Mouse (Mus musculus) limb, embryonic 12.5 days (tissue): ENCODE measurements around the gene Cacna1g. TPM values are rescaled to one million over a fixed set of nuclear protein-coding genes. Genes with fewer than 3 reads are reported as not detected.

Source experiments
- ATAC-seq: fragments of 200-750 bp; cut with Nextera tagmentation; 2 replicates; pipeline ENCODE4 v1.8.0; 2017; ENCODE audit warnings: low read depth, moderate TSS enrichment; ENCODE audit not compliant: insufficient number of reproducible peaks, insufficient read depth, low FRiP score, low TSS enrichment
- H3K27ac ChIP-seq: fragments of 300-500 bp; sonication (generic); 2 replicates; pipeline ENCODE4 v1.5.1; 2016; ENCODE audit warnings: mild to moderate bottlenecking, moderate library complexity
- H3K27me3 ChIP-seq: fragments of 300-500 bp; sonication (generic); 2 replicates; pipeline ENCODE4 v1.6.1; 2016; ENCODE audit warnings: mild to moderate bottlenecking, moderate library complexity
- H3K36me3 ChIP-seq: fragments of 300-500 bp; sonication (generic); 2 replicates; pipeline ENCODE4 v1.6.1; 2016; ENCODE audit warnings: mild to moderate bottlenecking, moderate library complexity
- H3K4me1 ChIP-seq: fragments of 300-500 bp; sonication (generic); replicated peaks from 2 replicates; pipeline ENCODE4 v1.6.1; 2016
- H3K4me2 ChIP-seq: fragments of 300-500 bp; sonication (generic); 2 replicates; pipeline ENCODE4 v1.6.1; 2016; ENCODE audit warnings: mild to moderate bottlenecking, moderate library complexity
- H3K4me3 ChIP-seq: fragments of 300-500 bp; sonication (generic); replicated peaks from 2 replicates; pipeline ENCODE4 v1.5.1; 2016; ENCODE audit warnings: mild to moderate bottlenecking
- H3K9ac ChIP-seq: fragments of 300-500 bp; sonication (generic); replicated peaks from 2 replicates; pipeline ENCODE4 v1.6.1; 2016; ENCODE audit warnings: mild to moderate bottlenecking, moderate library complexity
- H3K9me3 ChIP-seq: fragments of 300-500 bp; sonication (generic); 2 replicates; pipeline ENCODE4 v1.6.1; 2016; ENCODE audit warnings: mild to moderate bottlenecking, moderate library complexity
- WGBS: fragments of 180-500 bp; shearing (Covaris S2); methylation state at CpG from one replicate; pipeline ENCODE4 v1.1.7; 2016; 5-methylcytosine and 5-hydroxymethylcytosine counted together
- polyA plus RNA-seq: library from polyadenylated mRNA; unstranded; fragments of >200 nt; fragmentation: Nextera tagmentation; extraction: Ambion mirVana; gene quantifications from 2 replicates; pipeline ENCODE4 v1.2.1, GENCODE M21; 2016

Gene Cacna1g
- polyA plus RNA-seq, 1 experiment from 2014 or later = 25.5 TPM

DNA sequence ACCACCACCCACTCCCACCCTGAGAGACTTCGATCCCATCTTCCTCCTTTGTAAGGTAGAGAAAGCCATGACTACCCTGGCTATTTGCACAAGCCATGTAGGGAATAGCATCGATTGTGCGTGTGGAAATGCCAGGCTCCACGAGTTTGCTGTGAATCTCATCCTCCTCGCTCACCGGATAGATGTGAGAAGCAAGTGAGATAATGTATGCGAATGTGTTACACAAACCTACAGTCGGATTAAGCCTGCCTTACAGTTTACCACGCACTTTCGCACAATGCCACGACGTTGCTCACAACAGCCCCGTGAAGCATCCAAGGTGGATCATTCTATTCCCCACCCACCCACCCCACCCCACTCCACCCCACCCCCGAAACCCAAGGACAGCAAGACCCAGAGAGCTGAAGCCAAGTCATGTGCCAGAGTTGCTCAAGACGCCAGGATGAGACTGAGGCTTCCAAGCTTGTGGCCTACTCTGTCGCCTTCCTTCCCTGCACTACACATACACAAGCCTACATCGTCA is 7.6 kb downstream of the Cacna1g start:
- Histone ChIP-seq H3K4me2 (no peak overlapping the region), H3K4me3 (no peak overlapping the region), H3K27me3 (no peaks in the 10 kb centered on the region), H3K9me3 (no peaks in the 10 kb centered on the region), H3K36me3 (peaks cover 60% of the 10 kb centered on the region), H3K9ac (no peak overlapping the region), H3K4me1 (peaks cover 63% of the 10 kb centered on the region), H3K27ac (0 out of 2 replicates have a peak overlapping the region, but pooled peaks have one; percentile 35)
- no peak for ATAC-seq
- 90% methylated on average over 17 of the region's 17 CpGs for WGBS

DNA sequence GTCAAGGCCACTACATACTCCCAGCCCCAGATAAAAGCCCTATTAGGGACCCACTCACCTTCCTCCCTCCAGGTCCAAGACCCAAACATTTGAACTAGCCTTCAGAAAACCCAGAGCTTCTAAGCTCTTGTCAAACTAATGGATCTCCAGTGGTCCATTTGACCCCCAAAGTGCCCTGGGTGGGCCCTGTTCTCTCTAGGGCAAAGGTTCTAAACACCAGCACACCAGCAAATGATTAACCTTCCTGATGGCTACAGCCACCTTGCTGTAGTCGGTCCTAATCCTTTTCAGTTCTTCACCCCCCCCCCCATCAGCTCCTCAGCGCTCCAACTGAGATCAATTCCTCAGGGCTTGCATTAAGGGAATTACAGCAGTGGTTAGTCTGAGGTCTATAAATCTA is 9.8 kb downstream of the Cacna1g start:
- no peaks in the 10 kb centered on the region for H3K9me3 ChIP-seq
- H3K4me2 ChIP-seq = no peak overlapping the region
- no peak overlapping the region for H3K4me3 ChIP-seq
- peaks cover 41% of the 10 kb centered on the region for H3K4me1 ChIP-seq
- no peaks in the 10 kb centered on the region for H3K27me3 ChIP-seq
- peaks cover 82% of the 10 kb centered on the region for H3K36me3 ChIP-seq
- no peak overlapping the region for H3K27ac ChIP-seq
- 7% methylated on average over 2 of the region's 2 CpGs for WGBS
- no peak for ATAC-seq
- no peak overlapping the region for H3K9ac ChIP-seq

- H3K36me3 ChIP-seq = peaks cover 98% of the 10 kb centered on the region
Measured at GRCm38 (mm10) chr11:94461856-94462255, 12.1 kb downstream of the Cacna1g start.

DNA sequence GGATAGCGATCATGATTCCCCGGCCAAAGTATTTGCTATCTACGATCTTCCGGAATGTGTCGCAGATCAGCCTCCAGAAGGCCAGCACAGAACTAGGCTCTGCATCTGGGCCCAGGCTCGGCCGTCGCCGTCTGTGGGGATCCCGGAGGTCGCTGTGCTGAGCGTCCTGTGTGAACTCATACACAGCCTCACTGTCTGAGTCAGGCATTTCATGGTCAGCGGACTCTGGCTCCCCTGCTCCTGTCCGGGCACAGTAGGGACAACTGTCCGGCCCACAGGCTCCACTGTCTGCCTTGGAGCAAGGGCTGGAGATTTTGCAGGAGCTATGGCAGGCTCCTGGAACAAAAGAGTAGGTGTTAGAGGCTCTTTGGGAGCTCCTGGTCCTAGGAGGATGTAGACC is 17.0 kb downstream of the Cacna1g start:
- no peak for ATAC-seq

More at GRCm38 (mm10) chr11:94461856-94462255, 12.1 kb downstream of the Cacna1g start:
- no peak for ATAC-seq
- H3K4me2 ChIP-seq = no peak overlapping the region
- WGBS = 93% methylated on average over 11 of the region's 11 CpGs
- no peak overlapping the region for H3K4me3 ChIP-seq
- H3K27ac ChIP-seq = no peak overlapping the region
- H3K9me3 ChIP-seq = no peaks in the 10 kb centered on the region
- no peaks in the 10 kb centered on the region for H3K27me3 ChIP-seq
- peaks cover 21% of the 10 kb centered on the region for H3K4me1 ChIP-seq
- no peak overlapping the region for H3K9ac ChIP-seq

GRCm38 (mm10) chr11:94456347-94456746 is 17.7 kb downstream of the Cacna1g start:
- Histone ChIP-seq H3K9me3 (no peaks in the 10 kb centered on the region), H3K27me3 (no peaks in the 10 kb centered on the region), H3K4me2 (no peak overlapping the region), H3K4me3 (no peak overlapping the region), H3K9ac (no peak overlapping the region), H3K27ac (no peak overlapping the region), H3K4me1 (peaks cover 4% of the 10 kb centered on the region; the same call in 1 of the 2 replicates), H3K36me3 (peaks cover 94% of the 10 kb centered on the region)
- 80% methylated on average over 3 of the region's 3 CpGs for WGBS
- ATAC-seq = no peak

More for the DNA sequence above, 17.0 kb downstream of the Cacna1g start:
- H3K4me2 ChIP-seq = no peak overlapping the region
- peaks cover 94% of the 10 kb centered on the region for H3K36me3 ChIP-seq
- WGBS = 85% methylated on average over 15 of the region's 15 CpGs
- no peaks in the 10 kb centered on the region for H3K27me3 ChIP-seq
- H3K27ac ChIP-seq = no peak overlapping the region
- H3K9me3 ChIP-seq = no peaks in the 10 kb centered on the region
- H3K4me1 ChIP-seq = no peaks in the 10 kb centered on the region; the same call in 1 of the 2 replicates
- H3K4me3 ChIP-seq = no peak overlapping the region
- no peak overlapping the region for H3K9ac ChIP-seq

- no peak overlapping the region for H3K4me3 ChIP-seq
- peaks cover 94% of the 10 kb centered on the region for H3K36me3 ChIP-seq
- H3K4me1 ChIP-seq = peaks cover 9% of the 10 kb centered on the region; the same call in 1 of the 2 replicates
- H3K9me3 ChIP-seq = no peaks in the 10 kb centered on the region
- no peaks in the 10 kb centered on the region for H3K27me3 ChIP-seq
- no peak overlapping the region for H3K27ac ChIP-seq
- no peak overlapping the region for H3K4me2 ChIP-seq
- no peak for ATAC-seq
- 77% methylated on average over 10 of the region's 10 CpGs for WGBS
- H3K9ac ChIP-seq = no peak overlapping the region
Measured at GRCm38 (mm10) chr11:94455161-94455820, 18.7 kb downstream of the Cacna1g start.

- H3K4me3 ChIP-seq = no peak overlapping the region
- no peak overlapping the region for H3K27ac ChIP-seq
- H3K4me1 ChIP-seq = peaks cover 9% of the 10 kb centered on the region; the same call in 1 of the 2 replicates
- no peaks in the 10 kb centered on the region for H3K9me3 ChIP-seq
- H3K4me2 ChIP-seq = no peak overlapping the region
- H3K27me3 ChIP-seq = no peaks in the 10 kb centered on the region
- ATAC-seq = no peak
- WGBS = 68% methylated on average over 5 of the region's 5 CpGs
- H3K36me3 ChIP-seq = peaks cover 94% of the 10 kb centered on the region
- no peak overlapping the region for H3K9ac ChIP-seq
Measured at GRCm38 (mm10) chr11:94454756-94455155, 19.2 kb downstream of the Cacna1g start.

- Histone ChIP-seq H3K36me3 (peaks cover 86% of the 10 kb centered on the region), H3K9me3 (no peaks in the 10 kb centered on the region), H3K9ac (no peak overlapping the region), H3K27ac (no peak overlapping the region), H3K4me3 (no peak overlapping the region), H3K27me3 (no peaks in the 10 kb centered on the region), H3K4me2 (no peak overlapping the region), H3K4me1 (peaks cover 9% of the 10 kb centered on the region; the same call in 1 of the 2 replicates)
- ATAC-seq = no peak
- 54% methylated on average over 12 of the region's 12 CpGs for WGBS
Measured at GRCm38 (mm10) chr11:94451091-94451773, 22.8 kb downstream of the Cacna1g start.

GRCm38 (mm10) chr11:94449886-94450285 is 24.1 kb downstream of the Cacna1g start:
- WGBS = 73% methylated on average over 5 of the region's 5 CpGs
- Histone ChIP-seq H3K4me1 (peaks cover 20% of the 10 kb centered on the region), H3K9me3 (no peaks in the 10 kb centered on the region), H3K27ac (no peak overlapping the region), H3K36me3 (peaks cover 85% of the 10 kb centered on the region), H3K27me3 (no peaks in the 10 kb centered on the region), H3K4me2 (no peak overlapping the region), H3K4me3 (no peak overlapping the region), H3K9ac (no peak overlapping the region)
- no peak for ATAC-seq

DNA sequence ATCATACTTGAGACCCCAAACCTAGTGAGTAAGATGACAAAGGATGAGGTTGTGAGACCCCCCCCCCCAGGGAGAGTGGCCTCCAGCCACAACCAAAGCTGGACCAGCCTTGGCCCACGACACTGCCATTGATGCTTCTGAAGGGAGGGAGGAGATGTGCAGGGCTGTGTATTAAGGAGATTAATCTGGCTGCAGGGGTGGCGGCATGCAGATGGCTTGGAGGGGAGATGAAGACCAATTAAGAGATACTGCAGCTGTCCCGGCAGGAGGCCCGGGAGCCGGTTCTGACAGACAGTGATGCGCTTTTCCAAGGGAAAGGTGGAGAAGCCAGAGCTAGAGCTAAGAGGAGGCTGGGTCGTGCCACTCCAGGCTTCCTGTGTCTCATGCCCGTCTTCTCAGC is 24.8 kb downstream of the Cacna1g start:
- no peak for ATAC-seq
- Histone ChIP-seq H3K27me3 (no peaks in the 10 kb centered on the region), H3K27ac (no peak overlapping the region), H3K4me3 (no peak overlapping the region), H3K9ac (no peak overlapping the region), H3K36me3 (peaks cover 84% of the 10 kb centered on the region), H3K4me1 (peaks cover 27% of the 10 kb centered on the region), H3K9me3 (no peaks in the 10 kb centered on the region), H3K4me2 (no peak overlapping the region)
- 54% methylated on average over 8 of the region's 8 CpGs for WGBS

DNA sequence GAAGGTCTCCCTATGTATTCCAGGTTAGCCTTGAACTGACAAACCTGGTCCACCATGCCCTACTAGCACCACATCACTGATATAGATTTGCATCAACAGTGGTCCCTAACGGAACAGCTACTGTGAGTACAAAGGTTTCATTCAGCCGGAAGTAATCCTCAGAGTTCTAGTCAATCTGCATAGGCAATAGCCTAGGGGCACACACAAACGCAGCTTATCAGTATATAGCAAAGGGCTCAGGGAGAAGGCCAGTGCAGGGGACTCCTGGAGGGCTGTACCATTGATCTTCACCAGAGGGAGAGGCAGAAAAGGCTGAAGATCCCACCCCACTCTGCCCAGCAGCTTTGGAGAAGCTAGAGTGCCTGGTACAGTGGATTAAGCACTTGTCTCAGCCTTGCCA is 27.0 kb downstream of the Cacna1g start:
- Histone ChIP-seq H3K4me1 (peaks cover 49% of the 10 kb centered on the region), H3K36me3 (peaks cover 90% of the 10 kb centered on the region)

More for the DNA sequence above, 27.0 kb downstream of the Cacna1g start:
- no peak for ATAC-seq
- H3K9ac ChIP-seq = no peak overlapping the region
- no peaks in the 10 kb centered on the region for H3K9me3 ChIP-seq
- WGBS = 45% methylated on average over 3 of the region's 3 CpGs
- H3K27ac ChIP-seq = no peak overlapping the region
- no peak overlapping the region for H3K4me2 ChIP-seq
- no peak overlapping the region for H3K4me3 ChIP-seq
- H3K27me3 ChIP-seq = no peaks in the 10 kb centered on the region
